Mouse (Mus musculus) ovary, postnatal 14 days (tissue): ENCODE data around the gene Spin2-ps6.
"Not testable (repeated sequence)": the region's sequence is repeated elsewhere in the genome, so short reads cannot be mapped to it uniquely, and the experiment has no call there.

Experiments
- DNase-seq: peaks from one replicate; pipeline ENCODE4 v3.0.0; 2022; ENCODE audit warnings: low spot score

Gene Spin2-ps6

DNA sequence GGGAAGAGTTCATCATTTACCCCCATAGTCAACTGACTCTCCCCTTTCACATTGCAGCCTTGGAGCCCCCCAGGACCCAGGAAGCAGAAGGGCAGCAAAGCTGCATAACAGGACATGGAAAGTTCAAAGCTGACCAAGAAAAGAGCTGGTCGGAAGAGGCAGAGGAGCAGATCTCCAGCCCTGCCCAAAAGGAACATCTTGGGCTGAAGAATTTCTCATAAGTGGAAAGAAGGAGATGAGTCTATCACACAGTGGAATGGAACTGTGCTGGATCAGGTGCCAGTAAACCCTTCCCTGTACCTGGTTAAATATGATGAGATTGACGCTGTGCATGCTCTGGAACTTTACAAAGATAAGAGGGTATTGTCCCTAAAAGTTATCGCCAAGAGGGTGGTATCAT is at the start of gene Spin2-ps6:
Gene Spin2-ps6, plus strand, starts transcription at position 301 of the 400 bp plus-strand sequence.
- not testable (repeated sequence) for DNase-seq
